Mouse (Mus musculus) heart, postnatal 0 days (tissue): ENCODE results near the gene Nid1. TPM values are rescaled to one million over a fixed set of nuclear protein-coding genes. Genes with fewer than 3 reads are reported as not detected.

Source experiments
- ATAC-seq: fragments of 200-750 bp; cut with Nextera tagmentation; 2 replicates; pipeline ENCODE4 v1.8.0; 2017; ENCODE audit warnings: low read depth, moderate number of reproducible peaks, moderate library complexity; ENCODE audit not compliant: insufficient read depth
- DNase-seq: peaks from one replicate; pipeline ENCODE4 v3.0.0-alpha.2; 2016; ENCODE audit warnings: low spot score
- H3K27ac ChIP-seq: fragments of 300-500 bp; sonication (generic); 2 replicates; pipeline ENCODE4 v1.5.1; 2014; ENCODE audit warnings: low read depth, mild to moderate bottlenecking
- H3K27me3 ChIP-seq: fragments of 300-500 bp; sonication (generic); 2 replicates; pipeline ENCODE4 v1.6.1; 2014; ENCODE audit warnings: low read length, mixed read lengths; ENCODE audit not compliant: control insufficient read depth, insufficient read depth
- H3K36me3 ChIP-seq: fragments of 300-500 bp; sonication (generic); replicated peaks from 2 replicates; pipeline ENCODE4 v1.6.1; 2014; ENCODE audit warnings: low read length, mixed read lengths; ENCODE audit not compliant: control insufficient read depth, insufficient read depth
- H3K4me1 ChIP-seq: fragments of 300-500 bp; sonication (generic); 2 replicates; pipeline ENCODE4 v1.6.1; 2014; ENCODE audit warnings: antibody characterized with exemption; ENCODE audit not compliant: control insufficient read depth, insufficient read depth
- H3K4me2 ChIP-seq: fragments of 300-500 bp; sonication (generic); 2 replicates; pipeline ENCODE4 v1.6.1; 2014; ENCODE audit warnings: low read depth, mild to moderate bottlenecking, low read length, moderate library complexity
- H3K4me3 ChIP-seq: fragments of 300-500 bp; sonication (generic); 2 replicates; pipeline ENCODE4 v1.5.1; 2014; ENCODE audit warnings: low read depth, low read length
- H3K9ac ChIP-seq: fragments of 300-500 bp; sonication (generic); replicated peaks from 2 replicates; pipeline ENCODE4 v1.6.1; 2014; ENCODE audit warnings: low read depth, low read length, mixed read lengths
- H3K9me3 ChIP-seq: fragments of 300-500 bp; sonication (generic); replicated peaks from 2 replicates; pipeline ENCODE4 v1.6.1; 2016; ENCODE audit warnings: low read length; ENCODE audit not compliant: control insufficient read depth
- CTCF ChIP-seq: IDR thresholded peaks from 2 replicates; pipeline ENCODE4 v1.5.1; 2016; ENCODE audit warnings: antibody characterized with exemption, control low read depth, low read depth
- EP300 ChIP-seq: IDR thresholded peaks from 2 replicates; pipeline ENCODE4 v1.6.1; 2016; ENCODE audit warnings: antibody characterized with exemption, low read depth
- WGBS: fragments of 180-500 bp; shearing (Covaris S2); extraction: QIAGEN DNeasy Blood & Tissue Kit; methylation state at CpG from one replicate; pipeline ENCODE4 v1.1.7; 2014; 5-methylcytosine and 5-hydroxymethylcytosine counted together
- polyA plus RNA-seq: library from polyadenylated mRNA; unstranded; fragments of >200 nt; fragmentation: Nextera tagmentation; extraction: Ambion mirVana; gene quantifications from 2 replicates; pipeline ENCODE4 v1.2.1, GENCODE M21; 2015
- total RNA-seq: library from RNA; depleted of rRNA; stranded (reverse); fragments of >200 nt; gene quantifications from 2 replicates; pipeline ENCODE4 v1.2.3, GENCODE M21; 2014; ENCODE audit warnings: low replicate concordance

Nid1 gene
- total and polyA plus RNA-seq, 2 experiments from 2014 or later, result 50.2 to 127 TPM

DNA sequence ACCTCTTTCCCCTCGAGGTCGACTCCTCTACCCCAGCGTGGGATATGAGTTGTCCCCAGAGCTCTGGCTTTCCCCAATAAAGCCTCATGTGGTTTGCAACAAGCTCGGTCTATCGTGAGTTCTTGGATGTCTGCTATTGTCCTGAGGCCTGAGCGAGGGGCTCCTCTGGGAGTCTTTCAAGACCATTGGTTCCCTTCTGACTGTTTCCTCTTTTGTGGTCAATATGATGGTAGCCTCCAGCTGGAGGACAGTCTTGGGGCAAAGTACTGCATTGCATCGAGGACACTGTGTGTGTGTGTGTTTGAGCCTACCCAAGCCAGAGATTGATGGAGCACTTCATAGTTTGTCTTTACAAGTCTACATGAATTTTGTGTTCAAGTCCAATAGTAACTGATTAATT lies 80.8 kb downstream of the Nid1 start:
- 0 out of 2 replicates have a peak, but pooled peaks cover 2% of the 10 kb centered on the region for H3K9me3 ChIP-seq
- DNase-seq, result no peak
- ATAC-seq, result no peak
- no peak overlapping the region for H3K4me3 ChIP-seq
- WGBS, result 80% methylated on average over 7 of the region's 7 CpGs
- H3K27me3 ChIP-seq, result no peaks in the 10 kb centered on the region
- no peak overlapping the region for H3K27ac ChIP-seq
- no peaks in the 10 kb centered on the region for H3K36me3 ChIP-seq
- no peak overlapping the region for H3K4me2 ChIP-seq
- no peaks in the 10 kb centered on the region for H3K4me1 ChIP-seq
- TF ChIP-seq CTCF (no peak), EP300 (no peak)
- H3K9ac ChIP-seq, result no peak overlapping the region

GRCm38 (mm10) chr13:13520436-13520835 lies 83.1 kb downstream of the Nid1 start:
- H3K27me3 ChIP-seq, result no peaks in the 10 kb centered on the region
- TF ChIP-seq CTCF (no peak), EP300 (no peak)
- peaks cover 9% of the 10 kb centered on the region for H3K4me1 ChIP-seq
- ATAC-seq, result no peak
- H3K4me2 ChIP-seq, result no peak overlapping the region
- 0 out of 2 replicates have a peak, but pooled peaks cover 2% of the 10 kb centered on the region for H3K9me3 ChIP-seq
- no peak overlapping the region for H3K9ac ChIP-seq
- H3K36me3 ChIP-seq, result no peaks in the 10 kb centered on the region
- no peak for DNase-seq
- 86% methylated on average over 5 of the region's 5 CpGs for WGBS
- no peak overlapping the region for H3K4me3 ChIP-seq
- no peak overlapping the region for H3K27ac ChIP-seq

DNA sequence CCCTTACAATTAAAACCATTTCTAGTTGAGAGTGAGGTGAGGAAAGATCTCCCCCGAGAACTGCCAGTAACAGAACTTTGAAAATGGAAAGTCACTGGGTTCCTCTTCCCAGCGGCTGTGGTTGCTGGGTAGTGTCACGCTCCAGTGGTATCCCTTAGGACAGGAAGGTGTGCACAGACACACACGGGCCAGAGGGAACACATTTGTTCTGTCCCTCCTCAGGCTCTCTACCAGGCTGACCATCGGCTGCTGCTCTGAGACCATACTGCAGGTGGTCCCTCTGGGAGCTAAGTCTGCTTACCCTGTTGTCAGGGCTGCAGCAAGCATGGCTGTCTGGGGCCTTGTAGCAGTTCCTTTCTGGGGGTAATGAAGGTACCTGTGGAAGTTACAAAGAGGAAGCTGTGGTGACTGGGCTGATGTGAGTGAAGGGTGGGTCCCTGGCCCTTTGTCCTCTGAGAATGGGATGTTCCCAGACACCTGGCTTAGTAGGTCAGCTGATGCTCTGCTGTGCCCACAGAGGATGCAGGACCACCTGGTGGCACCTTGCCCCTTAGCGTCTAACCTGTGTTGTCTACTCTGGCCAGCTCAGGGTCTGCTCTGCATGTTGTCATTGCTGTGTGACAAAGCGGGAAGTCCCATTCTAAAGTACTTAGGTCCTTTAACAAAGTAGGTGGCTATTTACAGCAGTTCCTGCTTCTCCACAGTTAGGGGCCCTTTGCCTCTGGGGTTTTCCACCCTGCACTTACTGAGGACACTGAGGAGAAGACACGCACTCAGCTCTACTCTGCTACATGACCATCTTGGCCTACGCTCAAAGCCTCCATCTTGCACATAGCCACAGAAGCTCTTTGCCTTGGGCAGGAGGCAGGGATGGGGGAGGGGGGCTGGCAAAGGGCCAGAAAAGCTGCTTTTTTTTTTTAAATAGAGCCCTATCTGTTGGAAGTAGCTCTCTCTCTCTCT lies 86.6 kb downstream of the Nid1 start:
- Histone ChIP-seq H3K9me3 (no peaks in the 10 kb centered on the region), H3K4me3 (no peak overlapping the region), H3K27ac (peak overlapping the region; percentile 27; the same call in 1 of the 2 replicates), H3K36me3 (no peaks in the 10 kb centered on the region), H3K4me2 (no peak overlapping the region), H3K9ac (no peak overlapping the region), H3K27me3 (no peaks in the 10 kb centered on the region), H3K4me1 (peaks cover 9% of the 10 kb centered on the region)
- no peak for TF ChIP-seq CTCF
- TF ChIP-seq EP300, result no peak
- WGBS, result 59% methylated on average over 9 of the region's 9 CpGs
- DNase-seq (no peak), ATAC-seq (peak; percentile 27; the same call in 1 of the 2 replicates)

- TF ChIP-seq EP300 (no peak), CTCF (no peak)
- no peak overlapping the region for H3K4me3 ChIP-seq
- WGBS, result 71% methylated on average over 2 of the region's 2 CpGs
- no peak overlapping the region for H3K9ac ChIP-seq
- H3K27ac ChIP-seq, result no peak overlapping the region
- no peaks in the 10 kb centered on the region for H3K36me3 ChIP-seq
- H3K9me3 ChIP-seq, result no peaks in the 10 kb centered on the region
- no peaks in the 10 kb centered on the region for H3K27me3 ChIP-seq
- no peak for DNase-seq
- no peak overlapping the region for H3K4me2 ChIP-seq
- no peak for ATAC-seq
- peaks cover 13% of the 10 kb centered on the region for H3K4me1 ChIP-seq
Observed at GRCm38 (mm10) chr13:13525205-13525604, 87.9 kb downstream of the Nid1 start.

- Histone ChIP-seq H3K9ac (no peak overlapping the region), H3K4me3 (no peak overlapping the region), H3K4me2 (no peak overlapping the region), H3K4me1 (peaks cover 13% of the 10 kb centered on the region), H3K27ac (no peak overlapping the region), H3K9me3 (no peaks in the 10 kb centered on the region), H3K27me3 (no peaks in the 10 kb centered on the region), H3K36me3 (no peaks in the 10 kb centered on the region)
- TF ChIP-seq CTCF, result no peak
- no peak for TF ChIP-seq EP300
- WGBS, result 83% methylated on average over 5 of the region's 5 CpGs
- no peak for ATAC-seq
- DNase-seq, result no peak
Observed at GRCm38 (mm10) chr13:13525877-13526276, 88.5 kb downstream of the Nid1 start.
